Mouse (Mus musculus) kidney, embryonic 15.5 days (tissue): ENCODE measurements around the gene Olfr452. TPM values are rescaled to one million over a fixed set of nuclear protein-coding genes. Genes with fewer than 3 reads are reported as not detected.

Source experiments
- polyA plus RNA-seq: library from polyadenylated mRNA; unstranded; fragments of >200 nt; fragmentation: Nextera tagmentation; extraction: Ambion mirVana; gene quantifications from 2 replicates; pipeline ENCODE4 v1.2.1, GENCODE M21; 2015

Olfr452 gene
- polyA plus RNA-seq, 1 experiment from 2014 or later: not detected

Other genes with a start within 250 kb of the Olfr452 start
- not detected in 2 replicates for gene Olfr455, start 237.5 kb upstream of the Olfr452 start, polyA plus RNA-seq
- not detected in 2 replicates for gene Tcaf3, start 187.4 kb upstream of the Olfr452 start, polyA plus RNA-seq
- gene Tcaf2, start 139.8 kb upstream of the Olfr452 start, polyA plus RNA-seq: 5.2 and 5.8 TPM in 2 replicates
- 85.1 and 87.6 TPM in 2 replicates for gene Tcaf1, start 75.0 kb upstream of the Olfr452 start, polyA plus RNA-seq
- not detected in 2 replicates for gene Olfr453, start 45.7 kb upstream of the Olfr452 start, polyA plus RNA-seq
- gene Olfr38, start 28.7 kb upstream of the Olfr452 start, polyA plus RNA-seq: not detected in 2 replicates
- gene Olfr450, start 26.8 kb downstream of the Olfr452 start, polyA plus RNA-seq: not detected in 2 replicates
- not detected in 2 replicates for gene Olfr449, start 49.3 kb downstream of the Olfr452 start, polyA plus RNA-seq
- not detected in 2 replicates for gene Olfr448, start 105.3 kb downstream of the Olfr452 start, polyA plus RNA-seq
- gene Olfr447, start 123.8 kb downstream of the Olfr452 start, polyA plus RNA-seq: not detected in 2 replicates
- not detected in 2 replicates for gene Olfr446, start 136.3 kb downstream of the Olfr452 start, polyA plus RNA-seq
- not detected in 2 replicates for gene Olfr444, start 164.0 kb downstream of the Olfr452 start, polyA plus RNA-seq